In genomic region chr10:59879255-59880028, GRCm38 (mm10) we compare ENCODE assay signal across 8 mouse cellular contexts. TPM values are rescaled to one million over a fixed set of nuclear protein-coding genes. Genes with fewer than 3 reads are reported as not detected.
DNase-seq lines count a peak whose midpoint lies in the region; ATAC-seq lines count a peak whose summit lies in the region.

TSS of gene Dnajb12 (plus strand) at chr10:59879556.

- peak; percentile 94 for ATAC-seq in hindbrain, embryonic 11.5 days (ENCODE audit: low FRiP score)

- under 1% methylated on average over 72 of the region's 80 CpGs for WGBS in hindbrain, embryonic 11.5 days

- no peaks in the 10 kb centered on the region for H3K36me3 ChIP-seq in hindbrain, embryonic 11.5 days (ENCODE audit: control insufficient read depth, insufficient read depth, low read length)

- peak; percentile 93 for DNase-seq in MEL-GATA-1-ER (ENCODE audit: extremely low read depth, low read depth)
- DNase-seq in cerebellum, adult 8-10 months: peak; percentile 96
- DNase-seq in frontal cortex, adult 2 months (ENCODE audit: extremely low spot score in 1 of 2, low spot score in 1 of 2): peak; percentile 87 to 96
- DNase-seq in hindbrain, embryonic 11.5 days (ENCODE audit: low spot score): peak; percentile 96
- peak; percentile 93 to 96 for DNase-seq in layer of hippocampus, postnatal 10 days (ENCODE audit: low spot score in 2 of 2)
- DNase-seq in lung, postnatal 10 days: peak; percentile 97
- peak; percentile 94 for DNase-seq in ovary, postnatal 36 days (ENCODE audit: low spot score)
- DNase-seq in thymus, postnatal 25 days: peak; percentile 93

- H3K27ac ChIP-seq in hindbrain, embryonic 11.5 days (ENCODE audit: low read depth, low read length): peak within 1 kb of the TSS; percentile 98

- peak within 1 kb of the TSS; percentile 89 for H3K9ac ChIP-seq in hindbrain, embryonic 11.5 days (ENCODE audit: low read depth, low read length)

- H3K4me1 ChIP-seq in hindbrain, embryonic 11.5 days (replicated peaks; ENCODE audit: control insufficient read depth, insufficient read depth, low read length): peaks cover 6% of the 10 kb centered on the region

- peak within 1 kb of the TSS; percentile 67 for H3K4me3 ChIP-seq in hindbrain, embryonic 11.5 days (ENCODE audit: low read depth, low read length)

- no peaks in the 10 kb centered on the region for H3K27me3 ChIP-seq in hindbrain, embryonic 11.5 days (ENCODE audit: control insufficient read depth, insufficient read depth, low read length)

- H3K4me2 ChIP-seq in hindbrain, embryonic 11.5 days (replicated peaks; ENCODE audit: low read depth, low read length): peak within 1 kb of the TSS; percentile 70

- no peaks in the 10 kb centered on the region for H3K9me3 ChIP-seq in hindbrain, embryonic 11.5 days (ENCODE audit: control insufficient read depth, low read length)

RNA-seq across cellular contexts. Expression of gene Dnajb12, which starts in this region (rescaled TPM):
- polyA plus RNA-seq in frontal cortex, adult 2 months (2012; rRNA removed): 49.0 and 50.3 TPM in 2 replicates
- 22.0 and 22.6 TPM in 2 replicates for polyA plus RNA-seq in hindbrain, embryonic 11.5 days (2014; fragmentation: Nextera tagmentation; extraction: Ambion mirVana)
- total RNA-seq in layer of hippocampus, postnatal 10 days (2021): 10 to 100 TPM; 43.9 to 44.2 TPM

Comparison
In these comparisons a context has a peak if more than half of its experiments do, and no peak if none do; other contexts are left out.
1. Peak in every context shown above with its lines: DNase-seq, ATAC-seq, H3K4me3 ChIP-seq and H3K27ac ChIP-seq.